Mouse (Mus musculus): ENCODE results near the gene Dytn. TPM values are rescaled to one million over a fixed set of nuclear protein-coding genes. Genes with fewer than 3 reads are reported as not detected.

Dytn gene
- polyA plus RNA-seq, 1 experiment from 2014 or later, result not detected

DNA sequence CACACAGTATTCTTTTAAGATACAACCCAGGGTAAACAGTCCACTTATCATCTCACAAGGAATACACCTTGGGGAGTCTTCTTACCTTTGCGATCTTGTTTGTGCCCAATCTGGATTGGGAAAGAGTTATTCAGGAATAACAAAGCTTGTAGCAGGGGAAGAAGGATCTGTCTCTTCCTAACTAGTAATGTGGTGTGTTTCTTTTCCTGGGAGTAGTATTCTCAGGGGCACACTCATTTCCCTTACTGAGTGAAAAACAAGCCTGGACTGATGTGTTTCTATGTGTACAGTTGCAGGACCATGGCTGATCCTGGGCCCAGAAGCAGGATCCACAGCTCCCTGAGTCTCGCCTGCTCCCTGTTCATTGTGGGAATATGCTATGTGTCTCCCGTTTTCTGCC lies 71.1 kb downstream of the Dytn start, which contains the start of gene Gm39653:
Gene Gm39653 (plus strand): TSS at position 301 of the 400 bp plus-strand sequence.
- no peak within 1 kb of the TSS for H3K9ac ChIP-seq (ENCODE audit: low read length)
- no peak within 1 kb of the TSS for H3K4me3 ChIP-seq (ENCODE audit: low read depth, low read length)
- ATAC-seq (replicated peaks; ENCODE audit: low FRiP score, low TSS enrichment, low read depth) (no peak), DNase-seq (ENCODE audit: low spot score) (no peak)
- H3K27ac ChIP-seq (ENCODE audit: low read depth), result no peak within 1 kb of the TSS
- H3K27me3 ChIP-seq (replicated peaks; ENCODE audit: control insufficient read depth, insufficient read depth, low read length), result 0 out of 2 replicates have a peak, but pooled peaks cover 5% of the 10 kb centered on the region
- no peak within 1 kb of the TSS for H3K4me2 ChIP-seq (ENCODE audit: low read length)
- 86% methylated on average over 3 of the region's 3 CpGs for WGBS
- H3K4me1 ChIP-seq (replicated peaks; ENCODE audit: control insufficient read depth, insufficient read depth, low read length), result no peaks in the 10 kb centered on the region
- H3K9me3 ChIP-seq (ENCODE audit: control insufficient read depth, low read length), result no peaks in the 10 kb centered on the region
- no peaks in the 10 kb centered on the region for H3K36me3 ChIP-seq (ENCODE audit: control insufficient read depth, insufficient read depth, low read length)

GRCm38 (mm10) chr1:63614594-63614993 lies 72.1 kb downstream of the Dytn start:
- H3K36me3 ChIP-seq (ENCODE audit: control insufficient read depth, insufficient read depth, low read length), result no peaks in the 10 kb centered on the region
- no peaks in the 10 kb centered on the region for H3K9me3 ChIP-seq (ENCODE audit: control insufficient read depth, low read length)
- no peak overlapping the region for H3K9ac ChIP-seq (ENCODE audit: low read length)
- no peak for ATAC-seq (replicated peaks; ENCODE audit: low FRiP score, low TSS enrichment, low read depth)
- no peak overlapping the region for H3K4me2 ChIP-seq (ENCODE audit: low read length)
- H3K27ac ChIP-seq (ENCODE audit: low read depth), result no peak overlapping the region
- H3K27me3 ChIP-seq (replicated peaks; ENCODE audit: control insufficient read depth, insufficient read depth, low read length), result 0 out of 2 replicates have a peak, but pooled peaks cover 5% of the 10 kb centered on the region
- WGBS, result 2% methylated on average over 11 of the region's 11 CpGs
- DNase-seq (ENCODE audit: low spot score), result peak; percentile 91
- no peak overlapping the region for H3K4me3 ChIP-seq (ENCODE audit: low read depth, low read length)
- no peaks in the 10 kb centered on the region for H3K4me1 ChIP-seq (replicated peaks; ENCODE audit: control insufficient read depth, insufficient read depth, low read length)

GRCm38 (mm10) chr1:63609613-63610012 lies 77.1 kb downstream of the Dytn start:
- Histone ChIP-seq H3K4me3 (ENCODE audit: low read depth, low read length) (no peak overlapping the region), H3K27me3 (replicated peaks; ENCODE audit: control insufficient read depth, insufficient read depth, low read length) (0 out of 2 replicates have a peak, but pooled peaks cover 5% of the 10 kb centered on the region), H3K4me1 (replicated peaks; ENCODE audit: control insufficient read depth, insufficient read depth, low read length) (no peaks in the 10 kb centered on the region), H3K9ac (ENCODE audit: low read length) (no peak overlapping the region), H3K36me3 (ENCODE audit: control insufficient read depth, insufficient read depth, low read length) (no peaks in the 10 kb centered on the region), H3K27ac (ENCODE audit: low read depth) (no peak overlapping the region), H3K9me3 (ENCODE audit: control insufficient read depth, low read length) (no peaks in the 10 kb centered on the region), H3K4me2 (ENCODE audit: low read length) (no peak overlapping the region)
- DNase-seq (ENCODE audit: low spot score) (no peak), ATAC-seq (replicated peaks; ENCODE audit: low FRiP score, low TSS enrichment, low read depth) (no peak)
- 92% methylated on average over 4 of the region's 4 CpGs for WGBS

- Histone ChIP-seq H3K4me2 (ENCODE audit: low read length) (no peak overlapping the region), H3K4me3 (ENCODE audit: low read depth, low read length) (no peak overlapping the region), H3K4me1 (replicated peaks; ENCODE audit: control insufficient read depth, insufficient read depth, low read length) (no peaks in the 10 kb centered on the region), H3K9ac (ENCODE audit: low read length) (no peak overlapping the region), H3K9me3 (ENCODE audit: control insufficient read depth, low read length) (no peaks in the 10 kb centered on the region), H3K36me3 (ENCODE audit: control insufficient read depth, insufficient read depth, low read length) (no peaks in the 10 kb centered on the region), H3K27ac (ENCODE audit: low read depth) (no peak overlapping the region), H3K27me3 (replicated peaks; ENCODE audit: control insufficient read depth, insufficient read depth, low read length) (no peaks in the 10 kb centered on the region)
- no peak for DNase-seq (ENCODE audit: low spot score)
- ATAC-seq (replicated peaks; ENCODE audit: low FRiP score, low TSS enrichment, low read depth), result no peak
- WGBS, result 7% methylated on average over 3 of the region's 3 CpGs
Observed at GRCm38 (mm10) chr1:63603870-63604500, 82.7 kb downstream of the Dytn start.

GRCm38 (mm10) chr1:63586869-63587268 lies 99.9 kb downstream of the Dytn start:
- Histone ChIP-seq H3K4me2 (ENCODE audit: low read length) (no peak overlapping the region), H3K4me3 (ENCODE audit: low read depth, low read length) (no peak overlapping the region), H3K27ac (ENCODE audit: low read depth) (no peak overlapping the region), H3K4me1 (replicated peaks; ENCODE audit: control insufficient read depth, insufficient read depth, low read length) (no peaks in the 10 kb centered on the region), H3K9me3 (ENCODE audit: control insufficient read depth, low read length) (no peaks in the 10 kb centered on the region), H3K9ac (ENCODE audit: low read length) (no peak overlapping the region), H3K36me3 (ENCODE audit: control insufficient read depth, insufficient read depth, low read length) (no peaks in the 10 kb centered on the region), H3K27me3 (replicated peaks; ENCODE audit: control insufficient read depth, insufficient read depth, low read length) (no peaks in the 10 kb centered on the region)
- DNase-seq (ENCODE audit: low spot score) (no peak), ATAC-seq (replicated peaks; ENCODE audit: low FRiP score, low TSS enrichment, low read depth) (no peak)
- 72% methylated on average over 7 of the region's 7 CpGs for WGBS

- no peaks in the 10 kb centered on the region for H3K4me1 ChIP-seq (replicated peaks; ENCODE audit: control insufficient read depth, insufficient read depth, low read length)
- no peak for ATAC-seq (replicated peaks; ENCODE audit: low FRiP score, low TSS enrichment, low read depth)
- 74% methylated on average over 8 of the region's 8 CpGs for WGBS
- no peaks in the 10 kb centered on the region for H3K9me3 ChIP-seq (ENCODE audit: control insufficient read depth, low read length)
- no peaks in the 10 kb centered on the region for H3K36me3 ChIP-seq (ENCODE audit: control insufficient read depth, insufficient read depth, low read length)
- DNase-seq (ENCODE audit: low spot score), result no peak
- H3K9ac ChIP-seq (ENCODE audit: low read length), result no peak overlapping the region
- no peaks in the 10 kb centered on the region for H3K27me3 ChIP-seq (replicated peaks; ENCODE audit: control insufficient read depth, insufficient read depth, low read length)
- H3K27ac ChIP-seq (ENCODE audit: low read depth), result no peak overlapping the region
- no peak overlapping the region for H3K4me3 ChIP-seq (ENCODE audit: low read depth, low read length)
- no peak overlapping the region for H3K4me2 ChIP-seq (ENCODE audit: low read length)
Observed at GRCm38 (mm10) chr1:63579153-63579552, 107.6 kb downstream of the Dytn start.

- no peak for DNase-seq (ENCODE audit: low spot score)
- H3K4me1 ChIP-seq (replicated peaks; ENCODE audit: control insufficient read depth, insufficient read depth, low read length), result no peaks in the 10 kb centered on the region
- no peaks in the 10 kb centered on the region for H3K9me3 ChIP-seq (ENCODE audit: control insufficient read depth, low read length)
- H3K27me3 ChIP-seq (replicated peaks; ENCODE audit: control insufficient read depth, insufficient read depth, low read length), result no peaks in the 10 kb centered on the region
- no peak overlapping the region for H3K9ac ChIP-seq (ENCODE audit: low read length)
- ATAC-seq (replicated peaks; ENCODE audit: low FRiP score, low TSS enrichment, low read depth), result no peak
- H3K36me3 ChIP-seq (ENCODE audit: control insufficient read depth, insufficient read depth, low read length), result no peaks in the 10 kb centered on the region
- no peak overlapping the region for H3K27ac ChIP-seq (ENCODE audit: low read depth)
- no peak overlapping the region for H3K4me2 ChIP-seq (ENCODE audit: low read length)
- no peak overlapping the region for H3K4me3 ChIP-seq (ENCODE audit: low read depth, low read length)
- WGBS, result 67% methylated on average over 5 of the region's 5 CpGs
Observed at GRCm38 (mm10) chr1:63576803-63577202, 109.9 kb downstream of the Dytn start.

DNA sequence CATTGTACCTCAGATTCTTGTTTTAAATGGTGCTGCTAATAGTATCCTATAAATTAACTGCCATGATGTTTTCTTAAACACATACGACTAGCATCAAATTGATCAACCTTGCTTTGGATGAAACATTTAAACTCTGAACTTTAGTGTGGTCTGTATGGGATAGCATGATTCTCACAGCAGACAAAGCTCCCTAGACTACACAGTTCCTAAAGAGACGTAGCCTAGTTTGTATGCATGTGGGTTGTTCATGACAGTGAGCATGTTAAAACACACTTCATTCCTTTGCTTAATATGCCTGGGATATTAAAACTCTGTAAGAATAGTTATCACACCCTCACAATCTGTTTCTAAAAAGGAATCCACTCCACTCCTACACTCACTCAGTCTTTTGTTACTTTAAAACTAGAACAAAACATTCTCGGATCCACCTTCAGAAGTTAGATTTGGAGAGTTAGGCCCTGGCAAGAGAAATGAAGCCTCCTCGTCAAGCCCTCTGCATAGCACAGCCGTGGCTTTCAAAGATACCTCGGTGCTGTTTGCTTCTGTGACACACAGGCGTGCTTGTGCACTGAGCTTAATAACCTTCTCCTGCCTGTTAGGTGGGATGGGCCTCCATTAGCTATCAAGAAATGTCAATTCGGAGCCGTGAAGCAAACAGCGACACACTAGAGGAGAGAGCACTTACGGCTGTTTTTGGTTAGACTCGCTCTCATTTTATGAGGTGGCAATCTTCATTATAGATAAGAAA lies 112.7 kb downstream of the Dytn start:
- H3K36me3 ChIP-seq (ENCODE audit: control insufficient read depth, insufficient read depth, low read length), result no peaks in the 10 kb centered on the region

More for the DNA sequence above, 112.7 kb downstream of the Dytn start:
- Histone ChIP-seq H3K4me2 (ENCODE audit: low read length) (no peak overlapping the region), H3K4me1 (replicated peaks; ENCODE audit: control insufficient read depth, insufficient read depth, low read length) (no peaks in the 10 kb centered on the region), H3K4me3 (ENCODE audit: low read depth, low read length) (no peak overlapping the region), H3K27ac (ENCODE audit: low read depth) (no peak overlapping the region), H3K9me3 (ENCODE audit: control insufficient read depth, low read length) (no peaks in the 10 kb centered on the region), H3K9ac (ENCODE audit: low read length) (no peak overlapping the region), H3K27me3 (replicated peaks; ENCODE audit: control insufficient read depth, insufficient read depth, low read length) (no peaks in the 10 kb centered on the region)
- no peak for ATAC-seq (replicated peaks; ENCODE audit: low FRiP score, low TSS enrichment, low read depth)
- DNase-seq (ENCODE audit: low spot score), result no peak
- WGBS, result 63% methylated on average over 12 of the region's 12 CpGs

All from intestine, embryonic 14.5 days (tissue).